Mouse (Mus musculus): Measurements from ENCODE around the gene Snx14.
"Not testable (repeated sequence)": the region's sequence is repeated elsewhere in the genome, so short reads cannot be mapped to it uniquely, and the experiment has no call there.

Snx14 gene

DNA sequence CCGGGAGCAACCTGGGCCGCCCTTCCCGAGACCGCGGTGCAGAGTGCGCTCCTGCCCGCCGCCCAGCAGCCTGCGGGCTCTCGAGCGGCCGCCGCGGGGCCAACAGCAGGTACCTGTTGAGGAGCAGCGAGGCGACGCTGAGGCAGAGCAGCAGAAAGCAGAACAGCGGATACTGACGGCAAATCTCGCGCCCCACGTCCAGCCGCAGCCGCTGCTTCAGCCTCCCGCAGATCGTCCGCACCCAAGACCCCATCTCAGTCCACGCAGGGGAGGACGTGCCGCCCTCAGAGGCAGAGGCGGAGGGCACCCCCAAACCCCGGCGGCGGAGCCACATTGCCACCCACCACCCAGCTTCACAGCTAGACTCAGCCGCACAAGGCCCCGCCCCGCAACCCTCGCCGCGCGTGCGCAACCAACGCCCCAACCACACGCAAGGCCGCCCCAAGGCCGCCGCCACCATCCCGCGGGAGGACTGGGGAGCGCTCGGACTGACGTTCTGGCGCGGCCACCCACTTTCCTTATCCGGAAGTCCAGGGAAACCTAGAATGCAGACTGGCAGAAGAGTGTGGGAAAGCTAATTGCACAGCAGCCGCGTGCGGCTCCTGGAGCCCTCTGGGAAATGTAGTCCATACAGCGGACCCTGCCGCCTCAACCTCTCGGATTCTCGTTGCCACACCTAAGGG lies at the start of gene Snx14:
Gene Snx14 (minus strand): TSS at position 404 of the 683 bp plus-strand sequence.
- DNase-seq (ENCODE audit: extremely low spot score, low spot score) = peak; percentile 93

DNA sequence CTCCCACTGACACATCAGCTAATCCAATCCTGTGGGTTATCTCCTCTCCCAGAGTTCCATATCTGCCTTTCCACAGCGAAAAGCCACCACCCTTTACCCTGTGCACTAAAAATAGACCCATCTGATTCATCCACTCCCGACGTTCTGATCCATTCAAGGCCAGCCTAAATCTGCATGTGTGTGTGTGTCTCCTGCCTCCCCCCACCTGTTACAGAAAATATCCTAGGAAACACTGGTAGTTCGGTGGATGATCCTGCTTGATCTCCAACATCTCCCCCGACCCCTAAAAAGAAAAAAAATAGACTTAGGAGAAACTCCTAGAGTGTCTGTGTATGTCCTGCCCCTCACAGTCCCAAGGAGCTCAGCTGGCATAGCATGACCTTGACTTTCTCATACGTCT lies 45.8 kb upstream of the Snx14 start:
- DNase-seq (ENCODE audit: extremely low spot score, low spot score) = no peak

DNA sequence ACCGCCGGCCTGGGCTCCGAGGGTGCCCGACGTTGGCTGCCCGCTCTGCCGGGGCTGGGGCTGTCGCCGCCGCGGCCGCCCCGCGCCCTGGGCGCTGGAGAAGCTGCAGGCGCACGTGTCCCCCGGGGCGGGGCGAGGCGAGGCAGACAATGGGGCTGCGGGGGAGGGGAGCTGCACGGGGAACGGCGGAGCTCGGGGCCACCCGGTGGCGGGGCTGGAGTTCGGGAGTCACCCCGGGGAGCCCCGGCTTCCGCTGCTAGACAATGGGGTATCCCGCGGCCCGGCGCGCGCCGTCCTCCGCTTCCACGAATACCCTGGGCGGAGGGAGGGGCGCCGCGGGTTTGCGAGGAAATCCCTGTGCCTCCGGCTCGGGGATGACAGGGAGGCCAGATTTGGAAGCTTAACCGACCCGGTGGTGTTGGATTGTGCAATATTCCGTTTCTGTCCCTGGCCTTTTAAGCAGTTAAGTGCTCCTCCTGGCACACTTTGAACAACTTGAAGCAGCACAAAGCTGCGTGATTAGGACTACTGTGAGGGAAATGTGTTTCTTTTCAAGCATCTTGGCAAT lies 44.2 kb upstream of the Snx14 start:
- no peak for DNase-seq (ENCODE audit: extremely low spot score, low spot score)

DNA sequence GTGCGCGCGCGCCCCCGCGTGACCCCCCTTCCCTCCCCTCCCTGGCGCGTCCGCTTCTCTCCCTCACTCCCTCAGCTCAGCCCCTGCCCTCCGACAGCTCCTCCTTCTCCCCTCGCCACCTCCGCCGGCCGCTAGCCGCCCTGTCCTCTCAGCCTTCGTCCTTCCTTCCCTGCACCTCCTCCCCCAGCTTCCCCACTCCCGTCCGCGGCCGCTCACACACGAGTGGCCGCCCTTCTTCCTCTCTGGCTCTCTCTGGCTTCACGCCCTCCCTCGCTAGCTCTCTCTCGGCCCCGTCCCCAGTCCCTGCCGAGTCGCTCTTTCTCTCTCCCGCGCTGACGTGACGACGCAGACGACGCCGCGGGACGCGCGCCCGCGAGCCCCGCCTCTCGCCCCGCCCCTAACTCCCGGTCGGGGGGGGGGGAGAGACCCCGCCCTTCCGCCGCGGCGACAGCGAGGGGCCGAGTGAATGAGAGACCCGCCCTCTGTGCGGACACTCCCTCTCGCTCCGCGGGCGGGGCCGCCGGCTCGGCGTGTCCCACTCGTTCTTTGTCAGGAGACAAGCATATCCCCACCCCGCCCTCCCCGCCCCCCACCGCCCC lies 43.6 kb upstream of the Snx14 start, which contains the start of gene Syncrip:
Gene Syncrip (minus strand): TSS at position 345 of the 599 bp plus-strand sequence.
- peak; percentile 98 for DNase-seq (ENCODE audit: extremely low spot score, low spot score)

DNA sequence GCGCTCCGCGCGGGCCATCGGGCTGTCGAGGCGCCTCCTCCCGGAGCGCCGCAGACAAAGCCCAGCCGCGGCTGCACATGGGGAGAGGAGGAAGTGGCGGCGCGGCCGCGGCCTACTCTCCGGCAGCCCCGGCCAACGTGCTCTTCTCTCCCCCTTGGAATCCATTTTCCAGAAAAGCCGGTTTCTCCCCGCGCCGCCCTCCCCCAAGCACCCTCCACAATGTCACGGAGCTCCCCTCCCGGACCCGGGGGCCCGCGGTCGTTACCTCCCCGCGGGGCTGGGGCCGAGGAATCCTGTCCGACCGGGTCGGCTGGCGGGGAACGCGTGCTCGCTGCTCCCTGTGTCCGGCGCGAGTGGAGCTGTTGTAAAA lies 43.0 kb upstream of the Snx14 start:
- DNase-seq (ENCODE audit: extremely low spot score, low spot score) = peak; percentile 80

DNA sequence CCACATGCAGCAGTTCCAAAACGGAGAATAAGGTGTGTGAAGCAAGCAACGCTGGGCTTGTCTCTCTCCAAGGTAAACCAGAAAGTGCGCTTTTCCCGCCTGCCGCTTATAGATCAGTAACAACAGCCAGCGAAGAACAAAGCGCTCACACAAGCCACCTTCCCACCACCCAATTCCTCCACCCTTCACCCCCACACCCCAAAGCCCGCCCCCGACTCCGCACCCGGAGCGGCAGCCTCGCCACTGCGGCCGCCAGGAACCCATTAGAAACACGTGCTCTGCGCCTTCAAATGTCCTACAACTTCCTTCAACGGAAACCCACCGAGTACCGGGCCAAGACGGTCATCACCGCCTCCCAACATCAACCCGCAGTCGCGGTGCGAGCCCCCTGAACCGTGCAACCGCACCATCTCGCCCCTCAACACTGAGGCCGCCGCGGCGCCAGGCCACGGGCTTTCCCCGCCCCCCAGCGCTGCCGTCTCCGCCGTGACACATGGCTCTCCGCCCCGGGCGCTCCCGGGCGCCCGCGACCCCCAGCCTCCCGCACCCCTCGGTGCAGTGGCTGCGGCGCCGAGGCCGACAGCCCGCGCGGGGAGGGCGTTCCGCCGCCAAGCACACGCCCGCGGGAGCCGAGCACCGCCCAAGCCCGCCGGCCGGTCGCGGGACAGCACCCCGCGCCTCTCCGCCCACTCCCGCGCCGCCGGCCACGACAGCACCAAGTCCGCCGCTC lies 42.5 kb upstream of the Snx14 start:
- DNase-seq (ENCODE audit: extremely low spot score, low spot score) = peak; percentile 58

DNA sequence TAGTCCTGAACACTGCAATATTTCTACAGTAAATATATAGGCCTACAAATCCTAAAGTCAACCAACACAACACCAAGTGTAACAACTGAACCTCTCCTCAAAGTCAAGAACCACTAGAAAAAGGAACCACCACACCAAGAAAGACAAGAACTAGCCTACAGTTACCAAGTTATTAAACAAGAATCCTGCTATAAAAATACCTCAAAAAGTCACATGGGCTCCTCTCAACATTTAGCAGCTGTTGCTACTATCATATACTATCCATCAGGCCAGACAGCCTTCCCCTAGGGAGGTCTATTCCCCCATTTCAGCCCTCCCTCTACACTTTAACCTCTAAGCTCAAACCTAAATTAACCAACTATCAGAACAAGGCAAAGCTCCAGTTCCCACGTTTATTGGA lies 41.4 kb upstream of the Snx14 start:
- no peak for DNase-seq (ENCODE audit: extremely low spot score, low spot score)

DNA sequence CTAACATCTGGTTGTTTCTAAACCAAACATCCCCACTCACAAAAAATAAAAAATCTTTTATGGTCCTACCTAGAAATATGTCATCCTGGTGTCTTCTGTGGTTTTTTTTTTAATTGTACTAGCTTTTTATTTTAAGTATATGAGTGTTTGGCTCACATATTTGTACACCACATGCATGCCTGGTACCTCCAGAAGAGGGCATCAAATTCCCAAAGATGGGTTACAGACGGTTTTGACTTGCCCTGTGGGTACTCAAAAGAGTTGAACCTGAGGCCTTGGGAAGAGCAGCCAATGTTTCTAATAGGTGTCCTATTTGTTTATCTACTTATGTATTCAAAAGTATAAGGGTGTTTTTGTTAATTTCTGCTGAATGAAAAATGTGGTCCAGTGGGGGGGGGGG lies 37.4 kb upstream of the Snx14 start:
- DNase-seq (ENCODE audit: extremely low spot score, low spot score) = no peak

DNA sequence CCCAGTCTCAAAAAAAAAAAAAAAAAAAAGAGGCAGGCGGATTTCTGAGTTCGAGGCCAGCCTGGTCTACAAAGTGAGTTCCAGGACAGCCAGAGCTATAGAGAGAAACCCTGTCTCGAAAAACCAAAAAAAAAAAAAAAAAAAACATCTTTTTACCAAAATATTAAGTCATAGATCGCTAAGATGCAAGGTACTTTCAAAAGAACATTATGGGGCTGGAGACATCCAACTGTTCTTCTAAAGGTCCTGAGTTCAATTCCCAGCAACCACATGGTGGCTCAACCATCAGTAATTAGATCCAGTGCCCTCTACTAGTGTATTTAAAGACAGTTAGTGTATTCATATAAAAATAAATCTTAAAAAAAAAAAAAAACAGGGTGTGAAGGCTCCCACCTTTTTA lies 22.3 kb upstream of the Snx14 start:
- not testable (repeated sequence) for DNase-seq (ENCODE audit: extremely low spot score, low spot score)

DNA sequence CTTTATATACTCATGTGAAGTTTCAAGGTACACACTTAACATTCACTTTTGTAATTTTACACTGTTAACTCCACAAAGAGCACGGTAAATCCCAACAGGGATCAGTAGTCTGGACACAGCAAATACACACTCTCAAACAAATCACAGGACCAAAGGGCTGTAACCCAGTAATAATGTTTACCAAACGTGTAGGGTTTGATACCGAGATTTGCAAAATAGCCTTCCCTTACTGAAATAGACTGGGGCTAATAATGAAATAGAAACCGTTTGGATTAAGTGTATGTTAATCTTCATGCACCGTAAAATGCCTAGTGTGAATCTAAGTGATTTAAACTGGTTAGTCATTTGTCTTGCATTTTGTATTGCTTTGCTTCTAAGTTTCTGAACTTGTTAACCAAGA lies 1.2 kb upstream of the Snx14 start:
- DNase-seq (ENCODE audit: extremely low spot score, low spot score) = no peak

DNA sequence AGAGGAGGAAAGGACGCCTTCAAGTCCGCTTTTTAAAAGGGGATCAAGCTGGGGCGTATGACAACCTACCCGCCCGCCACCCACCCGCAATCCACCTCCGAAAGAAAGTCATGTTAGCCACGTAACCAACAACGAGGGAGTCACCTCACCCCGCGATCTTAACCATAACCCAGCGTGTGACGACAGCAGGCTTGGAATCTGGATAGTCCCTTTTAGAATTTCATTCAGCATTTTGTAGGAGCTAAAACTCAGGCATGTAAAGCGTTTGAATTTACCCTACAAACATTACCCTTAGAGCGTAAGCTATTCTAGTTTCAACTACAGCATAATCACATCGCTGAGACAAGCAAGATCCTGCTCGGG lies 461 bp upstream of the Snx14 start:
- no peak for DNase-seq (ENCODE audit: extremely low spot score, low spot score)

DNA sequence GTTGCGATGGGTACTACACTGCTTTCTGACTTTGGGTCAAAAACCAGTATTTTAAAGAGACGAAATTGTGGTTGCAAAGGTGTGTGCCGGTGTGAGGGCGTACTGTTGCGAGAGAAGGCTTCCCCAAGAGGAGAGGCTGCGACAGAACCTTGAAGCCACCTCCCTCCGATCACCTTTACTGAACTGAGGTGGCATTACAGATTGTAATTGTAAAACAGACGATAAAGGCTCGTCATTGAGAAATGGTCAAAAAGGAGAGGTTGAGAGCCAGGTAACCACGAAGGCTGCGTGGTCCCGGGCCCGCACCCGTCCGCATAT lies 562 bp downstream of the Snx14 start:
- DNase-seq (ENCODE audit: extremely low spot score, low spot score) = no peak

DNA sequence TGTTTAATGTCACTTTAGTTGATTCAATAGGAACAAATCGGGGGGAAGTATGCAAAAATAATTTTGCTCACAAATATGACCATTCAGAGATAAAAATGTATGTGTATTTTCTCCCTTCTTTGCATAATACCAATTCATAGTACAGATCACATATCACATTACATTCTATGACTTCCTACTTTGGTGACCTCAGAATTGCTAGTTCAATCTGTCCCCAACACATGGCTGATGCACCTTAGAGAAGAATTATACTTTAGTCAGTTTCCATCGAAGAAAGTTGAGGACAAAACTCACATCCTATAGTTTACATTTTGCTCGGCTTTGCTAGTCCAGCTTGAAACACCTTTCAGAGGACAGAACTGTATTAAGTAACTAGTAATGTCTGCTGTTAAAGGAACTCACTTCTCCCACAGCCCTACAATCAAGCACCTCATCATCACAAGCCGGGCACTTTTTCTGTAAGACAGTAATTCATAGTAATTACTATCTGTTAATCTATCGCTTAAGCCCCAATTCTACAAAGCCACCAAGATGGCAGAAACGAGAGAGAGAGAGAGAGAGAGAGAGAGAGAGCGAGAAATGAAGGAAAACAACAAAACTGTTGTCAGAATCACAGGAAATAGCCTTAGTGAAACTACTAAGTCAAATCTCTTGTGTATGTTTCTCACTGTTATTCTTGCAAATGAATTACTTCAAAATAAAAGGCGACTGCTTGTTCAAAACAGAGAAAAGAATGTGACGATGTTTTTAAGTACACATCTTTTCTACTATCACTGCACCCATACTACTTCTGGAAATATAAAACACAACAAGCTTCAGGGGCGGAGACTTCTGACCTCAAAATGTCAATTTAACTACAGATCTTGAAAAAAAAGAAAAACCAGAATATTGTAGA lies 1.2 kb downstream of the Snx14 start:
- DNase-seq (ENCODE audit: extremely low spot score, low spot score) = no peak

DNA sequence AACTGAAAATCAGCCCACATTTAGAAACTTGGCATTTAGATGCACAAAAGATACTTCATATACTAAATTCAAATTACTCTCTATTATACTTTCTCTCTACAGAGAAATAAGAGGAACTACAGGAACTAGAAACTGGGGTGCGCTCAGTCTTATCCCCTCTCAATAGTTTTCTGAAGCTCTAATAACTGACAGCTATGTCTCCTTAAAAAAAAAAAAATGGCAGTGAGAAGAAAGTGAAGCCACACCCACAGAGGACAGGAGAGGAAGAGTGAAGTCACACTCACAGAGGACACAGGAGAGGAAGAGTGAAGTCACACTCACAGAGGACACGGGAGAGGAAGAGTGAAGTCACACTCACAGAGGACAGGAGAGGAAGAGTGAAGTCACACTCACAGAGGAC lies 14.4 kb downstream of the Snx14 start:
- DNase-seq (ENCODE audit: extremely low spot score, low spot score) = no peak

DNA sequence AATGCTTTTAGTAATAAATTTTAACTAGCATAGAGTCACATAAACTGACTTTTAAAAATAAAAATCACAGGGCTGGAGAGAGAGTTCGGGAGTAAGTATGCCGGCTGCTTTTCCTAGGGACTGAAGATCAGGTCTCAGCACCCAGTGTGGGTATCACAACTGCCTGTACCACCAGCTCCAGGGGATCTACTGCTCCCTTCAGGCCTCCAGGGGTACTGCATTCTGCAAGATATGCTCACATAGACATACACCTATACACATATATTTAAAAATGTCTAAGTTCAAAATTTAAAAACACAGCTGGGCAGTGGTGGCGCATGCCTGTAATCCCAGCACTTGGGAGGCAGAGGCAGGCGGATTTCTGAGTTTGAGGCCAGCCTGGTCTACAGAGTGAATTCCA lies 16.3 kb downstream of the Snx14 start:
- DNase-seq (ENCODE audit: extremely low spot score, low spot score) = no peak

DNA sequence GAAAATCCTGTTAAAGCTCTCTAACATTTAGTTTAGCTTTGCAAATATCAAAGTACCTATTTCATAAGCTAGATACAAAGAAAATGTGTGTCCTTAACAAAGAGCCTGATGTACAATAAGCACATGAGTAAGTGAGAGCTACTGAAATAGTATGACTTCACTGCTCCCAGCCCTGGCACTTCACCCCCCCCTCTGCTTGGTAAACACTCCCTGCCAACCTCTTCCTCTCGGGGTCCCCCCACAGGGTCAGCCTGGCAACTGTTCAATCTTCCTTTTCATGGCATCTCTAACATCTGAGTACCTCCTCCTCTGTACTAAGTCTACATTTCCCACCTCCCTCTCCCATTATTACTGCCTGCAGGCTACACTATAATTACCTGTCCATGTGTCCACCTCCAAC lies 22.0 kb downstream of the Snx14 start:
- DNase-seq (ENCODE audit: extremely low spot score, low spot score) = no peak

DNA sequence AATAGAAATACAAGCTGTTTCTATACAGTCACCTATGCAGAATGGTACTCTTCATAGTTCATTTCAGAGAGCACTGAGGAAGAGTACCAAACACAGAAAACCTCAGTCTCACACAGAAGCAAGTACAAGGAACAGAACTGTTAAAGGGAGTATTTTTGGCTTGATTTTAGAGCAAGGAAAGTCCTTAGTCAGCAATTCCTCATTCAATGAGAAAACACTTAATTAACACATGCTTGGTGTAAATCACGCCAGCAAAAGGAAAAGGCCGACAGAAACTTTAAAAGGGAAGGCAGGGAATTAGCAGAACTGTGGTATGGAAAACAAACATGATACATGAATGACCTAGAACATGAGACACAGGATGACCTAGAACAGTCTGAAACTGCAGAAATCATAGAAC lies 28.8 kb downstream of the Snx14 start:
- DNase-seq (ENCODE audit: extremely low spot score, low spot score) = no peak

DNA sequence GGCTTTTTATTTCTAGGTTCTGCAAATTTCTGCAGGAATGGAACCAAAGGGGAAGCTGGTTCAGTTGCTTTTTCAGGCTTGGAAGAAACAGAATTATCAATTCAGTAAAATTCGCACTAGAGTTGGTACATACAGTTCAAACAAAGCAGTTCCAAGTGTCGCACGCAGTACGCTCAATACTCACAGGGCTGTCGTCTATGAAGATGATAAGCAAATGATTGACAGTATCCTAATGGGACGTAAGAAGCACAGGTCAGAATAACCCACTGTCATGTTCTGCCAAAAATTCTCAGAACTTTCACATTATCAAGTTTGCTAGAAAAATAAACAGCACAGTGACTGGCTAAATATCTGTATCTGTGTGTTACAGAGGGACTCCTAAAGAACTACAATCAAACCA lies 34.2 kb downstream of the Snx14 start:
- DNase-seq (ENCODE audit: extremely low spot score, low spot score) = no peak

DNA sequence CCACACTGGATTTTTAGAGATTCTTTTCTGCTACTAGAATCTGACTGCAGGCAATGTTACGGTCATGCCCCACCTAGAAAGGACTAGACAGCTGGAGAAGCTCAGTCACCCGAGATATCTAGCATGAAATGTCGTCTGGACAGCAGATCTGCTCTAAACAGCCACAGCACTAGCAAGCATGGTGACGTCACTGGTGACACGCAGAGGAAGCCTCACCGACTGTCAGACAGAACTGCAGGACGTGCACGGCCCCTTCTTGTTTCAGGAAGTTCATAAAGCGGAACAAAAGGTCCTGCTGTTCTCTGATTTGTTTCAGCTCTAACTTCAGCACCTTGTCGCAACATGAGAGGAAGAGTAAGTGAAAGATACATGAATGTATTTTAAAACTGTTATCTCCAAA lies 34.7 kb downstream of the Snx14 start:
- no peak for DNase-seq (ENCODE audit: extremely low spot score, low spot score)

DNA sequence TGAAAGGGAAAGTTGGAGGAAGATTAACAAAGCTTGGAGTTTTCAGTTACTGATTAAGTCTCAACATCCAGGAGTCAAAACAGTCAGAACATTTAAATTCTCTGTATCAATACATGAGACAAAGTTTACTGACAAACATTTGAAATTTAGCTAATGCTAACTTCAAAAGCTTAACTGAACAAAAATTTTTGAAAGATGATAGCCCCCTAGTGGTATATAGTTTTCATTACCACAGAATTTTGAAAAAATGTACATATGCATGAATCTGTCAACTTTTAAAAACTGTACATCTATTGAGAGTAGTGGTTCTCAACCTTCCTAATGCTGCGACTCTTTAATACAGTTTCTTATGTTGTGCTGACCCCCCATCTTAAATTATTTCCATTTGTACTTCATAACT lies 40.3 kb downstream of the Snx14 start:
- DNase-seq (ENCODE audit: extremely low spot score, low spot score) = no peak

DNA sequence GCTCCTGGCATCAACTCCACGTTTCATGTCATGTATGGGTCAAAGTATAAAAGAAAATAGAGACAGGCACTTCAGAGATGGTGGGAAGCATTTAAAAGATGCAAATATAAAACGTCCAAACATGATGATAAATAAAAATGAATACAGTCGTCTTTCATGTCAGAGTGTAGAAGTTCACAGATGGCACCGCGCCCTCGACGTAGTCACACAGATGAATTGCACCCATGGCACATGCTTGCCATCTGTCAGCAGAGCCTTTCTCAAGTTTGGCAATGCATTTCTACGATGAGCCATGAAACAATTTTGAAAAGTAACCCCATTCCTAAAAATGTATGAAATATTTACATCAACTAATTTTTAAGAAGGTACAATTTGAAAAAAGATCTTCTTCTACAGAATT lies 43.9 kb downstream of the Snx14 start:
- DNase-seq (ENCODE audit: extremely low spot score, low spot score) = no peak

DNA sequence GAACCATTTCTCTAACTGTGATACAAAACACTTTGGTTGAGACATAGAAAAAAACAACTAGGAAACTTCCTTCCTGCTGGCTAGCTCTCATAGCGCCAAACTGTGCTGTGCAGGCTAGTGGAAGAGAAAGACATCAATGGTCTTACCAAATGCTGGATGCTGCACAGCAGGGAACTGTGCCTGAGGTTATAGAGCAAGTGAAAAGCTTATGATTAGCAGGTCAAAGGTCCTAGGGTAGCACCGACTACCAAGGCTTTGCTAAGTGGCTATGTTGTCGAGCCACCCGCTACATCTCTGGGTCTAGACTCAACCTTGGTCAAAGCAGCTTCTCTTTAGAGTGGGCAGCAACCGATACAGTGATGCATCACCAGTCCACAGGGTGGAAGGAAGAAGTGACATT lies 49.9 kb downstream of the Snx14 start:
- no peak for DNase-seq (ENCODE audit: extremely low spot score, low spot score)
